Mouse (Mus musculus) hindbrain, embryonic 16.5 days (tissue): ENCODE measurements around the gene Slc25a19. TPM values are rescaled to one million over a fixed set of nuclear protein-coding genes. Genes with fewer than 3 reads are reported as not detected.

Experiments
- ATAC-seq: fragments of 200-750 bp; cut with Nextera tagmentation; 2 replicates; pipeline ENCODE4 v1.8.0; 2017; ENCODE audit warnings: moderate TSS enrichment, moderate library complexity
- H3K27ac ChIP-seq: fragments of 300-500 bp; sonication (generic); 2 replicates; pipeline ENCODE4 v1.5.1; 2014; ENCODE audit warnings: low read depth, mild to moderate bottlenecking, control low read depth, low read length, moderate library complexity
- H3K27me3 ChIP-seq: fragments of 300-500 bp; sonication (generic); replicated peaks from 2 replicates; pipeline ENCODE4 v1.6.1; 2014; ENCODE audit warnings: low read length; ENCODE audit not compliant: control insufficient read depth, insufficient read depth
- H3K36me3 ChIP-seq: fragments of 300-500 bp; sonication (generic); 2 replicates; pipeline ENCODE4 v1.6.1; 2014; ENCODE audit warnings: mild to moderate bottlenecking, low read length, moderate library complexity, mixed read lengths; ENCODE audit not compliant: control insufficient read depth, insufficient read depth
- H3K4me1 ChIP-seq: fragments of 300-500 bp; sonication (generic); 2 replicates; pipeline ENCODE4 v1.6.1; 2014; ENCODE audit warnings: low read depth, low read length; ENCODE audit not compliant: control insufficient read depth, insufficient read depth
- H3K4me2 ChIP-seq: fragments of 300-500 bp; sonication (generic); 2 replicates; pipeline ENCODE4 v1.6.1; 2014; ENCODE audit warnings: mild to moderate bottlenecking, low read length, control low read depth, moderate library complexity
- H3K4me3 ChIP-seq: fragments of 300-500 bp; sonication (generic); 2 replicates; pipeline ENCODE4 v1.5.1; 2014; ENCODE audit warnings: mild to moderate bottlenecking, low read length, control low read depth, moderate library complexity
- H3K9ac ChIP-seq: fragments of 300-500 bp; sonication (generic); 2 replicates; pipeline ENCODE4 v1.6.1; 2014; ENCODE audit warnings: low read depth, mild to moderate bottlenecking, control low read depth, low read length, moderate library complexity
- H3K9me3 ChIP-seq: fragments of 300-500 bp; sonication (generic); 2 replicates; pipeline ENCODE4 v1.6.1; 2014; ENCODE audit warnings: mild to moderate bottlenecking, low read length, moderate library complexity; ENCODE audit not compliant: control insufficient read depth
- WGBS: fragments of 180-500 bp; shearing (Covaris S2); extraction: QIAGEN DNeasy Blood & Tissue Kit; methylation state at CpG from one replicate; pipeline ENCODE4 v1.1.7; 2014; 5-methylcytosine and 5-hydroxymethylcytosine counted together
- polyA plus RNA-seq: library from polyadenylated mRNA; unstranded; fragments of >200 nt; fragmentation: Nextera tagmentation; extraction: Ambion mirVana; gene quantifications from 2 replicates; pipeline ENCODE4 v1.2.1, GENCODE M21; 2015

The Slc25a19 gene
- polyA plus RNA-seq, 1 experiment from 2014 or later: 49.9 TPM

DNA sequence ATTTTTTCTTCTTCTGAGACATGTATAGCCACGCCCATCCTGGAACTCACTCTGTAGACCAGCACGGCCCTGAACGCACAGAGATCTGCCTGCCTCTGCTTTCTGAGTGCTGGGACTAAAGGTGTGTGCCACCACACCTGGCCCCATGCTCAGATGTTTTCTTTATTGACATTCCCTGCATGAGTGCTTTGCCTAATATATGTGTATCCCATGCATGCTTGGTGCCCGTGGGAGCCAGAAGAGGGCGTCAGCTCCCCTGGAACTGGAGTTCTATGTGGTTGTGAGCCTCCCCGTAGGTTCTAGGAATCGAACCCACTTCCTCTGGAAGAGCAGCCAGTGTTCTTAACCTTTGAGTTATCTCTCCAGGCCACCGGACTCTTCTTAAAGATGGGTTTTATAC lies 6.9 kb upstream of the Slc25a19 start:
- 90% methylated on average over 8 of the region's 8 CpGs for WGBS
- H3K36me3 ChIP-seq: no peaks in the 10 kb centered on the region

DNA sequence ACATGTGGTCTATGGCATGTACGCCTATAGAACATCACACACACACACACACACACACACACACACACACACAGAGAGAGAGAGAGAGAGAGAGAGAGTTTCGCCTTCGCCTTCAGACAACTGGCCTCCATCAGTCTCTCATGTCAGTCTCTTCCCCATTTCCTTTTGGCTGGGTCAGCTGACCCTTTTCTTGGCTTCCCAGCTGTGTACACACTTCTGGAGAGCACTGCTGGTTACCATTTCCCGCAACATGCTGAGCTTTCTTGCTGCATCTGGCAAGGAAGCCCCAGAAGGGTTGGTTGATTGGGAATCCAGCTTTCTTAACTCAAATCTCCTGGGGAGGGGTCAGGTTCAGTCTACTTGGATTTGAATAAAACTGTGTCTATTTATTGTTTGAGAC lies 6.0 kb upstream of the Slc25a19 start:
- ATAC-seq: no peak
- H3K4me2 ChIP-seq: no peak overlapping the region
- no peaks in the 10 kb centered on the region for H3K4me1 ChIP-seq
- H3K4me3 ChIP-seq: no peak overlapping the region
- H3K9me3 ChIP-seq: no peaks in the 10 kb centered on the region
- H3K36me3 ChIP-seq: no peaks in the 10 kb centered on the region
- 95% methylated on average over 4 of the region's 4 CpGs for WGBS
- H3K27ac ChIP-seq: no peak overlapping the region
- no peak overlapping the region for H3K9ac ChIP-seq
- no peaks in the 10 kb centered on the region for H3K27me3 ChIP-seq

More for the DNA sequence above, 6.9 kb upstream of the Slc25a19 start:
- no peak for ATAC-seq
- no peaks in the 10 kb centered on the region for H3K27me3 ChIP-seq
- H3K4me3 ChIP-seq: no peak overlapping the region
- no peak overlapping the region for H3K27ac ChIP-seq
- no peaks in the 10 kb centered on the region for H3K9me3 ChIP-seq
- no peak overlapping the region for H3K4me2 ChIP-seq
- no peak overlapping the region for H3K9ac ChIP-seq
- H3K4me1 ChIP-seq: no peaks in the 10 kb centered on the region

DNA sequence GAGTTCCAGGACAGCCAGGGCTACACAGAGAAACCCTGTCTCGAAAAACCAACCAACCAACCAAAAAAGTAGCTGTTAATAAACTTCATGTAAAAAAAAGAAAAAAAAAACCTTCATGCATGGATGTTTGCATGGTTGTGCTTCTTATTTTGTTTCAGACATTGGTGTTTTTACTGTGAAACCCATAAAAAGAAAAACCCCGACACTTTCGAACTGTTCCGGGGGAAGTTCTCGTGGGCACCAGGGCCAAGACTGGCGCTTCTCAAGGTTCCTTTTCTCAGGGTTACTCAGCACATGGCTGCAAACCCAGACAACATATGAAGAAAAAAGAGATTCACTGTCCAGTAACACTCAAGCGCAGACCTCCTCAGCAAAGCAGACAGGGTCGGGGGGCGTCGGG lies 4.8 kb upstream of the Slc25a19 start:
- Histone ChIP-seq H3K36me3 (no peaks in the 10 kb centered on the region), H3K9me3 (no peaks in the 10 kb centered on the region), H3K4me2 (no peak overlapping the region), H3K4me3 (no peak overlapping the region), H3K9ac (no peak overlapping the region), H3K27ac (no peak overlapping the region), H3K4me1 (0 out of 2 replicates have a peak, but pooled peaks cover 2% of the 10 kb centered on the region), H3K27me3 (no peaks in the 10 kb centered on the region)
- WGBS: 89% methylated on average over 10 of the region's 10 CpGs
- no peak for ATAC-seq

DNA sequence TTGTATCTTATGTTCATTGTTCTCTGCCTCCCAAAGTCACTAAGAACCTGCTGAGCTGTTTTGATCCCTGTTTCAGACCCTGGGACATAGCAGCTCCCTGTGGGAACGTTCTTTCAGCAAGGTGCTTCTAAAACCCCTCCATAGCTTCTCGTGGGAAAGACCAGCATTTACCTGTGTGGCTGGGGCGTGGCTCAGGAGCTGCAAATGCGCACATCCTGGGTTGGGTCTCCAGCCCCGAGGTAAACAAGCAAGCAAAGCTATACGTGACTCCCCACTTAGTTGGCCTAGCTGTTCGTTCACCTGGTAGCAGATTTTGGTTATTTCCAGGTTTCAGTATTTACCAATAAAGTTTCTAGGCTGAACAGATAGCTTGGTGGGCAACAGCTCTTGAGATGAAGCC lies 4.2 kb upstream of the Slc25a19 start:
- no peak for ATAC-seq
- Histone ChIP-seq H3K4me3 (no peak overlapping the region), H3K27me3 (no peaks in the 10 kb centered on the region), H3K9ac (no peak overlapping the region), H3K9me3 (no peaks in the 10 kb centered on the region), H3K4me2 (no peak overlapping the region), H3K4me1 (peaks cover 3% of the 10 kb centered on the region), H3K27ac (no peak overlapping the region), H3K36me3 (no peaks in the 10 kb centered on the region)
- WGBS: 78% methylated on average over 7 of the region's 7 CpGs

DNA sequence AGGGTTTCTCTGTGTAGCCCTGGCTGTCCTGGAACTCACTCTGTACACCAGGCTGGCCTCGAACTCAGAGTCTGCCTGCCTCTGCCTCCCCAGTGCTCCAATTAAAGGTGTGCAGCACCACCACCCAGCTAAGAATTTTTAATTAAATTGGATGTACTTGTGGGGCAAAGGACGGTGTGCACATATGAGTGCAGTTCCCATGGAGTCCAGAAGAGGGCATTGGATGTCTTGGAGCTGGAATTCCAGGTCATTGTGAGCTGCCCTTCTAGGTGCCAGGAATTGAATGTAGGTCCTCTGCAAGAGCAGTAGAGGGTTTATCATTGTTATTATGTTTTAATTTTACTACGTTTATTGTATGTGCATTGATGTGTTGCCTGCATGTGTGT lies 3.4 kb upstream of the Slc25a19 start:
- 17% methylated on average over 3 of the region's 3 CpGs for WGBS

DNA sequence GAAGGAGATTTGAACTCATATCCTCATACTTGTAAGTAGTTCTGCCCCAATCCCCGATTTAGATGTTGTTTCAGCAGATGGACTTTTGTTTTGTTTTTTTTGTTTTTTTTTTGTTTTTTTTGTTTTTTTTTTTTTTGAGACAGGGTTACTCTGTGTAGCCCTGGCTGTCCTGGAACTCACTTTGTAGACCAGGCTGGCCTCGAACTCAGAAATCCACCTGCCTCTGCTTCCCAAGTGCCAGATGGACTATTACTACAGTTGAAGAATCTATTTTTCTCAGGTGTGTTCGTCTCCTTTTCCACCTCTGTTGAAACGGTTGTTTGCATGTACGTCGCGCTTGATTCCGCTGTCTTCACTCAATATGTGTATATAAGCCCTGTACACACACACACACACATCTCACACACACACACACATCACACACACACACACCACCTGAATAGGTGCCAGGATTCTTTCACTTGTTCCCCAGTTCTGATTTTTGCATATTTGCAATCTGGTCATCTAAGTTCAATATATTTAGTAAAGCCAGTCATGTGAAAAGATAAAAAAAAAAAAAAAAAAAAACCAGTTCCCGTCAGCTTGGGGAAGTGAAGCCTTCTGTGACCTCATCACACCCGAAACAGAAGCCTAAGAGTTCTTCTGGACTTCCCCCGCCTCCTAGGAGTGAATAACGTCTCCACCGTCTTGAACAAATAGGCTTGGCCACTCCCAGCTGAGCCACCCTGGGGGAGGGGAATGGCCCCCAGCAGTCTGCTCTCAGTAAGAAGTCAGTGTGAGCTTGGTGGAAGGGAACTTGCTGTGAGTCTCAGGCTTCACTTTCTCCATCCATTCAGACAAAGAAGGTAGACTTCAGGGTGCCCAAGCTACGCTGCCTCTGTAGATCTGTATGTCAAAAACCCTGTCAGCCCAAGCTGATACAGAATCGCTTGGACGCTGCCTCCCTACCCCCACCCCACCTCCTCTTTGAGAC lies 2.7 kb upstream of the Slc25a19 start:
- H3K4me2 ChIP-seq: no peak overlapping the region
- WGBS: 52% methylated on average over 16 of the region's 16 CpGs
- H3K9me3 ChIP-seq: no peaks in the 10 kb centered on the region
- no peak for ATAC-seq
- H3K4me1 ChIP-seq: peaks cover 9% of the 10 kb centered on the region
- no peaks in the 10 kb centered on the region for H3K36me3 ChIP-seq
- no peak overlapping the region for H3K9ac ChIP-seq
- H3K4me3 ChIP-seq: no peak overlapping the region
- no peak overlapping the region for H3K27ac ChIP-seq
- no peaks in the 10 kb centered on the region for H3K27me3 ChIP-seq

More for the DNA sequence above, 3.4 kb upstream of the Slc25a19 start:
- Histone ChIP-seq H3K4me2 (no peak overlapping the region), H3K9ac (no peak overlapping the region), H3K27ac (no peak overlapping the region), H3K27me3 (no peaks in the 10 kb centered on the region), H3K9me3 (no peaks in the 10 kb centered on the region), H3K36me3 (no peaks in the 10 kb centered on the region), H3K4me1 (peaks cover 9% of the 10 kb centered on the region), H3K4me3 (no peak overlapping the region)
- ATAC-seq: no peak

DNA sequence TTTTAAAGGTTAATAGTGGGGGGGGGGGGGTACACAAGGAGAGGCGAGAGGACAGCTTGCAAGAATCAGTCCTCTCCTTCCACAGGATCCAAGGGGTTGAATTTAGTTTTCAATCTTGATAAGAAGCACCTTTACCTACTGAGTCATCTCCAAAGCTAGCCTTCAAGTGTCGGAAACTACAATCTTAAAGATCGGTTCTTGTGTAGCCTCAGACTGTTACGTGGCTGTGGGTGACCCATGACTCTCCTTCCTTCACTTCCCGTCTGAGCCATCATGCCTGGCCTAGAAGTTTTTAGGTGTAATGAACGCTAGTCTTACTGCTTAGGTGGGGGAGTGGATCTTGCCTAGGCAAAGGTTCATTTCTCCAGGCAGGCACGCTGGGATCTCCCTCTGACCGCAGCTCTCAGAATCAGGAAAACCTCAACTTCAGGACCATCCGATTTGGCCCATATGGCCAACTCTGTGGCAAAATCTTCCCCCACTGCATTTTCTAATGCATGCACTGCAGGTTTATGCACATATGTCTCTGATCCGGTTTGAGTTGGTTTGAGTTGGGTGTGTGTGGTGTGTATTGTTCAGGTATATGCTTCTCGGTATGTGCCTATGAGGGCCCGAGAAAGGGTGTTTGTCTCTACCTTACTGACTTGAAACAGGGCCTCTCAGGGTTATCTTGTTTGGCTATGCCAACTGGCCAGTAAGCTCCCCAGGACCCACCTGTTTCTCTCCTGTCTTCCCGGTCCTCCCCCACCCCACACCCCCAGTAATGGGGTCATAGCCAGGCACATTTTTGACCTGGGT lies 1.8 kb upstream of the Slc25a19 start:
- ATAC-seq: no peak
- peaks cover 9% of the 10 kb centered on the region for H3K4me1 ChIP-seq
- no peak overlapping the region for H3K4me2 ChIP-seq
- no peaks in the 10 kb centered on the region for H3K36me3 ChIP-seq
- H3K27me3 ChIP-seq: no peaks in the 10 kb centered on the region
- no peak overlapping the region for H3K4me3 ChIP-seq
- H3K27ac ChIP-seq: no peak overlapping the region
- no peaks in the 10 kb centered on the region for H3K9me3 ChIP-seq
- 90% methylated on average over 13 of the region's 13 CpGs for WGBS
- no peak overlapping the region for H3K9ac ChIP-seq

DNA sequence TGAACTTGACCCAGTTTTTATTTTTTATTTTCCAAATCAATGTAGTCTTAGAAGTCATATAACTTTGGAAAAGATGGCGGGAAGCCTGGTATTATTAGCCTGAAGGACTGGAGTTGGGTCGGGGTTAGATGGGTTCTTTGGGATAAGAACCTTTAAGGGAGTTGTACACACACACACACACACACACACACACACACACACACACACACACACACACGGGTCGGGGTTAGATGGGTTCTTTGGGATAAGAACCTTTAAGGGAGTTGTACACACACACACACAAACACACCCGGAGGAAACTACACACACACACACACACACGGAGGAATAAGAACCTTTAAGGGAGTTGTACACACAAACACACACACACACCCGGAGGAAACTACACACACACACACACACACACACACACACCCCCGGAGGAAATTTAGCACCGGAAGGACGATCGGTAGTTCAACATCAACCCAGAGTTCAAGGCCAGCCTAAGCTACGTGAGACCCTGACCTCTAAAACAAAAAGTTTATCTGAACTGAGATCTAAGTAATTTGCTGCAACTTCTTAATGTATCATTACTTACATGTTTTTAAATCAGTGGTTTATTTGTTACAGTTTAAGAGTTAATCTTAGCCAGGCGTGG lies 488 bp upstream of the Slc25a19 start:
- no peaks in the 10 kb centered on the region for H3K27me3 ChIP-seq
- peak overlapping the region; percentile 50; the same call in 1 of the 2 replicates for H3K9ac ChIP-seq
- peak overlapping the region; percentile 63 for H3K4me3 ChIP-seq
- WGBS: 56% methylated on average over 12 of the region's 13 CpGs
- peaks cover 9% of the 10 kb centered on the region for H3K4me1 ChIP-seq
- H3K27ac ChIP-seq: no peak overlapping the region
- peak overlapping the region; percentile 55 for H3K4me2 ChIP-seq
- H3K9me3 ChIP-seq: no peaks in the 10 kb centered on the region
- ATAC-seq: peak; percentile 28; the same call in 1 of the 2 replicates
- H3K36me3 ChIP-seq: peaks cover 2% of the 10 kb centered on the region; the same call in 1 of the 2 replicates
